Mouse (Mus musculus) midbrain, embryonic 15.5 days (tissue): ENCODE results near the gene Tbccd1. TPM values are rescaled to one million over a fixed set of nuclear protein-coding genes. Genes with fewer than 3 reads are reported as not detected.

ENCODE experiments used
- ATAC-seq: fragments of 200-750 bp; cut with Nextera tagmentation; replicated peaks from 2 replicates; pipeline ENCODE4 v1.8.0; 2017; ENCODE audit warnings: moderate TSS enrichment
- H3K27ac ChIP-seq: fragments of 300-500 bp; sonication (generic); 2 replicates; pipeline ENCODE4 v1.5.1; 2015; ENCODE audit warnings: mild to moderate bottlenecking, inconsistent platforms
- H3K27me3 ChIP-seq: fragments of 300-500 bp; sonication (generic); replicated peaks from 2 replicates; pipeline ENCODE4 v1.6.1; 2015; ENCODE audit warnings: inconsistent platforms
- H3K36me3 ChIP-seq: fragments of 300-500 bp; sonication (generic); replicated peaks from 2 replicates; pipeline ENCODE4 v1.6.1; 2015; ENCODE audit warnings: inconsistent platforms
- H3K4me1 ChIP-seq: fragments of 300-500 bp; sonication (generic); 2 replicates; pipeline ENCODE4 v1.6.1; 2015; ENCODE audit warnings: inconsistent platforms
- H3K4me2 ChIP-seq: fragments of 300-500 bp; sonication (generic); 2 replicates; pipeline ENCODE4 v1.6.1; 2015; ENCODE audit warnings: inconsistent platforms, mild to moderate bottlenecking, moderate library complexity
- H3K4me3 ChIP-seq: fragments of 300-500 bp; sonication (generic); 2 replicates; pipeline ENCODE4 v1.5.1; 2015; ENCODE audit warnings: mild to moderate bottlenecking, inconsistent platforms
- H3K9ac ChIP-seq: fragments of 300-500 bp; sonication (generic); 2 replicates; pipeline ENCODE4 v1.6.1; 2015; ENCODE audit warnings: mild to moderate bottlenecking, inconsistent platforms
- H3K9me3 ChIP-seq: fragments of 300-500 bp; sonication (generic); 2 replicates; pipeline ENCODE4 v1.6.1; 2016; ENCODE audit warnings: inconsistent platforms
- WGBS: fragments of 180-500 bp; shearing (Covaris S2); methylation state at CpG from one replicate; pipeline ENCODE4 v1.1.7; 2015; ENCODE audit warnings: mixed read lengths; 5-methylcytosine and 5-hydroxymethylcytosine counted together
- polyA plus RNA-seq: library from polyadenylated mRNA; unstranded; fragments of >200 nt; fragmentation: Nextera tagmentation; extraction: Ambion mirVana; gene quantifications from 2 replicates; pipeline ENCODE4 v1.2.1, GENCODE M21; 2015

Gene Tbccd1
- polyA plus RNA-seq, 1 experiment from 2014 or later, result 22.8 TPM

DNA sequence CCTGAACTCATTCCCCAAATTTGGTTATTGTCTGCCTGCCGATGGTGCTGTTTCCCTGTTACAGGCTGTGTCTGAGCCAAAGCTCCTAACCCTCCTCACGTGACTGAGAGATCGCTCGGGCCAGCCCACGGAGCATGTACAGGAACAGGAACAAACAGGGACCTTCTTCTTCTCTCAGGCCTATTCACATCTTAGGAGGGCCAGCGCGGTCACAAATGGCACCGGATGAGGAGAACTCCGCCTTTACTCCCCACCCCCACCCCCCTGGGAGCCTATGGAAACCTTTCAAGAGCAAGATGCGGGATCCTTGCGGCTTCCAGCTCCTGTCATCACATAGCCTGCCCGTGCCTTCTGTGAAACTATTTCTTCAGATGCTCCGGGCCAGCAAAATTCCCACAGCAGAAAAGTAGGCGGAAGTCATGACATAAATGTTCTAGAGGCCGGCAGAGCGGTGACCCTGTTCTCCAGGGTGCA lies 90.7 kb downstream of the Tbccd1 start:
- H3K36me3 ChIP-seq, result no peaks in the 10 kb centered on the region
- no peaks in the 10 kb centered on the region for H3K27me3 ChIP-seq
- H3K4me3 ChIP-seq, result no peak overlapping the region
- H3K9ac ChIP-seq, result no peak overlapping the region
- no peak overlapping the region for H3K27ac ChIP-seq
- H3K9me3 ChIP-seq, result no peaks in the 10 kb centered on the region
- 81% methylated on average over 16 of the region's 16 CpGs for WGBS
- no peak overlapping the region for H3K4me2 ChIP-seq
- H3K4me1 ChIP-seq, result no peaks in the 10 kb centered on the region
- ATAC-seq, result no peak

- no peaks in the 10 kb centered on the region for H3K4me1 ChIP-seq
- H3K27ac ChIP-seq, result no peak overlapping the region
- no peak overlapping the region for H3K4me2 ChIP-seq
- H3K36me3 ChIP-seq, result no peaks in the 10 kb centered on the region
- 89% methylated on average over 7 of the region's 7 CpGs for whole genome bisulfite sequencing
- no peak overlapping the region for H3K9ac ChIP-seq
- H3K9me3 ChIP-seq, result no peaks in the 10 kb centered on the region
- no peaks in the 10 kb centered on the region for H3K27me3 ChIP-seq
- ATAC-seq, result no peak
- no peak overlapping the region for H3K4me3 ChIP-seq
Observed at GRCm38 (mm10) chr16:22765531-22765930, 91.9 kb downstream of the Tbccd1 start.

Other genes starting within 250 kb of the Tbccd1 start
- 2.0 and 2.6 TPM in 2 replicates for gene Dgkg, start 200.4 kb downstream of the Tbccd1 start, polyA plus RNA-seq
- gene Crygs, start 46.1 kb downstream of the Tbccd1 start, polyA plus RNA-seq, result not detected in 2 replicates
- 93.9 and 96.9 TPM in 2 replicates for gene Dnajb11, start 176 bp upstream of the Tbccd1 start, polyA plus RNA-seq
- gene Ahsg, start 33.6 kb upstream of the Tbccd1 start, polyA plus RNA-seq, result 2.7 TPM in 1 of 2 replicates, not detected in the other
- not detected in 2 replicates for gene Fetub, start 60.7 kb upstream of the Tbccd1 start, polyA plus RNA-seq
- 0.13 and 0.31 TPM in 2 replicates for gene Hrg, start 93.4 kb upstream of the Tbccd1 start, polyA plus RNA-seq
- gene Kng2, start 171.8 kb upstream of the Tbccd1 start, polyA plus RNA-seq, result not detected in 2 replicates
- 0.55 TPM in 1 of 2 replicates, not detected in the other for gene Kng1, start 200.2 kb upstream of the Tbccd1 start, polyA plus RNA-seq
- 323 and 336 TPM in 2 replicates for gene Eif4a2, start 249.8 kb upstream of the Tbccd1 start, polyA plus RNA-seq